Mouse (Mus musculus) CH12.LX (cell line): ENCODE measurements around the gene Nadk2. TPM values are rescaled to one million over a fixed set of nuclear protein-coding genes. Genes with fewer than 3 reads are reported as not detected.

ENCODE experiments used
- DNase-seq: peaks from one replicate; pipeline ENCODE4 v3.0.0-alpha.2; 2013; ENCODE audit errors: extremely low read depth
- H3K27ac ChIP-seq: 2 replicates; pipeline ENCODE4 v1.5.1; 2012; ENCODE audit warnings: low read depth, mild to moderate bottlenecking, control low read depth, moderate library complexity; ENCODE audit not compliant: insufficient read depth
- H3K27me3 ChIP-seq: replicated peaks from 2 replicates; pipeline ENCODE3; 2012; ENCODE audit warnings: inconsistent platforms
- H3K36me3 ChIP-seq, 2 experiments: replicated peaks in 1 of 2; 2 replicates each; pipeline versions ENCODE3 to v1.6.1; 2012; ENCODE audit warnings: inconsistent platforms in 1 of 2, low read length in 1 of 2, mild to moderate bottlenecking in 1 of 2, mixed read lengths in 1 of 2, moderate library complexity in 1 of 2; ENCODE audit not compliant: control insufficient read depth in 1 of 2, insufficient read depth in 1 of 2
- H3K4me1 ChIP-seq, 2 experiments: 2 replicates each; pipeline ENCODE4 v1.6.1; 2012; ENCODE audit warnings: inconsistent platforms in 1 of 2, moderate library complexity in 1 of 2; ENCODE audit not compliant: insufficient read depth in 2 of 2, control insufficient read depth in 1 of 2
- H3K4me2 ChIP-seq: 2 replicates; pipeline ENCODE4 v1.6.1; 2012; ENCODE audit warnings: low read depth, mild to moderate bottlenecking, control low read depth; ENCODE audit not compliant: poor library complexity, insufficient read depth, severe bottlenecking
- H3K4me3 ChIP-seq, 3 experiments: fragments of 150-350 bp in 1 of 3; sonication (generic) in 1 of 3; replicated peaks in 1 of 3; 2 replicates each; pipeline versions ENCODE3 to v1.5.1; 2011 to 2012; ENCODE audit warnings: low read depth in 2 of 3, low read length in 2 of 3, mild to moderate bottlenecking in 2 of 3, moderate library complexity in 2 of 3, control low read depth in 1 of 3, improper control_type of control experiment in 1 of 3, inconsistent platforms in 1 of 3, mixed read lengths in 1 of 3; ENCODE audit not compliant: poor library complexity in 1 of 3
- H3K79me2 ChIP-seq: replicated peaks from 2 replicates; pipeline ENCODE4 v1.6.1; 2012; ENCODE audit warnings: mild to moderate bottlenecking, moderate library complexity; ENCODE audit not compliant: control insufficient read depth, poor library complexity, insufficient read depth, severe bottlenecking; ENCODE audit errors: extremely low read depth
- H3K9ac ChIP-seq: 2 replicates; pipeline ENCODE4 v1.6.1; 2012; ENCODE audit warnings: low read depth, mild to moderate bottlenecking, control low read depth, moderate library complexity; ENCODE audit not compliant: insufficient read depth
- H3K9me3 ChIP-seq: replicated peaks from 2 replicates; pipeline ENCODE3; 2012; ENCODE audit warnings: low read length, inconsistent platforms, mixed read lengths
- CHD1 ChIP-seq: IDR thresholded peaks from 2 replicates; pipeline ENCODE4 v1.6.1; 2012; ENCODE audit warnings: low read depth, low read length, improper control_type of control experiment, inconsistent platforms
- CHD2 ChIP-seq: IDR thresholded peaks from 2 replicates; pipeline ENCODE4 v1.6.1; 2011; ENCODE audit warnings: low read length, improper control_type of control experiment
- E2F4 ChIP-seq: IDR thresholded peaks from 2 replicates; pipeline ENCODE4 v1.6.1; 2011; ENCODE audit warnings: low read depth, low read length, improper control_type of control experiment; ENCODE audit not compliant: insufficient replicate concordance
- ELF1 ChIP-seq: IDR thresholded peaks from 2 replicates; pipeline ENCODE4 v1.6.1; 2014; ENCODE audit warnings: low read depth, mild to moderate bottlenecking, inconsistent platforms, low read length, improper control_type of control experiment
- EP300 ChIP-seq: IDR thresholded peaks from 2 replicates; pipeline ENCODE4 v1.6.1; 2011; ENCODE audit warnings: low read length, improper control_type of control experiment
- ETS1 ChIP-seq: conservative IDR thresholded peaks from 2 replicates; pipeline ENCODE4 v1.6.1; 2012; ENCODE audit warnings: low read depth, mild to moderate bottlenecking, inconsistent platforms, low read length, improper control_type of control experiment, moderate library complexity
- HCFC1 ChIP-seq: IDR thresholded peaks from 2 replicates; pipeline ENCODE4 v1.6.1; 2012; ENCODE audit warnings: low read depth, mild to moderate bottlenecking, inconsistent platforms, low read length, improper control_type of control experiment
- IRF4 ChIP-seq: IDR thresholded peaks from 2 replicates; pipeline ENCODE4 v1.6.1; 2014; ENCODE audit warnings: low read depth, mild to moderate bottlenecking, inconsistent platforms, low read length, improper control_type of control experiment
- MAFK ChIP-seq: IDR thresholded peaks from 2 replicates; pipeline ENCODE4 v1.6.1; 2011; ENCODE audit warnings: low read length, improper control_type of control experiment; ENCODE audit not compliant: insufficient replicate concordance
- MAZ ChIP-seq: IDR thresholded peaks from 2 replicates; pipeline ENCODE4 v1.6.1; 2012; ENCODE audit warnings: low read depth, mild to moderate bottlenecking, inconsistent platforms, low read length, improper control_type of control experiment, moderate library complexity
- MXI1 ChIP-seq: IDR thresholded peaks from 2 replicates; pipeline ENCODE4 v1.6.1; 2011; ENCODE audit warnings: mild to moderate bottlenecking, low read depth, low read length, improper control_type of control experiment
- MYC ChIP-seq: IDR thresholded peaks from 2 replicates; pipeline ENCODE4 v1.6.1; 2011; ENCODE audit warnings: low read depth, mild to moderate bottlenecking, improper control_type of control experiment, low read length
- NELFE ChIP-seq: IDR thresholded peaks from 2 replicates; pipeline ENCODE4 v1.6.1; 2011; ENCODE audit warnings: low read depth, low read length, improper control_type of control experiment
- POLR2AphosphoS2 ChIP-seq: IDR thresholded peaks from 2 replicates; pipeline ENCODE4 v1.6.1; 2011; ENCODE audit warnings: low read depth, low read length, improper control_type of control experiment
- RCOR1 ChIP-seq: conservative IDR thresholded peaks from 2 replicates; pipeline ENCODE4 v1.6.1; 2012; ENCODE audit warnings: low read depth, mild to moderate bottlenecking, inconsistent platforms, low read length, improper control_type of control experiment
- SIN3A ChIP-seq: IDR thresholded peaks from 2 replicates; pipeline ENCODE4 v1.6.1; 2012; ENCODE audit warnings: low read length, improper control_type of control experiment, inconsistent platforms
- TBP ChIP-seq: conservative IDR thresholded peaks from 2 replicates; pipeline ENCODE4 v1.6.1; 2011; ENCODE audit warnings: low read depth, low read length, improper control_type of control experiment
- TCF12 ChIP-seq: IDR thresholded peaks from 2 replicates; pipeline ENCODE4 v1.6.1; 2014; ENCODE audit warnings: low read depth, mild to moderate bottlenecking, inconsistent platforms, low read length, improper control_type of control experiment
- UBTF ChIP-seq: IDR thresholded peaks from 2 replicates; pipeline ENCODE4 v1.6.1; 2012; ENCODE audit warnings: low read depth, mild to moderate bottlenecking, inconsistent platforms, low read length, improper control_type of control experiment, moderate library complexity
- USF1 ChIP-seq: IDR thresholded peaks from 2 replicates; pipeline ENCODE4 v1.6.1; 2014; ENCODE audit warnings: low read depth, mild to moderate bottlenecking, inconsistent platforms, low read length, improper control_type of control experiment
- USF2 ChIP-seq: conservative IDR thresholded peaks from 2 replicates; pipeline ENCODE4 v1.6.1; 2011; ENCODE audit warnings: low read depth, low read length, improper control_type of control experiment
- ZMIZ1 ChIP-seq: IDR thresholded peaks from 2 replicates; pipeline ENCODE4 v1.6.1; 2012; ENCODE audit warnings: low read depth, mild to moderate bottlenecking, inconsistent platforms, low read length, improper control_type of control experiment
- ZNF384 ChIP-seq: IDR thresholded peaks from 2 replicates; pipeline ENCODE4 v1.6.1; 2012; ENCODE audit warnings: low read depth, low read length, improper control_type of control experiment, inconsistent platforms
- dilution Hi-C: fragments of 300-500 bp; cut with MboI; formaldehyde crosslinking; loops from 2 replicates; pipeline ENCODE4 v1.14.3; 2020; ENCODE audit warnings: low sequenced_read_pairs; ENCODE audit not compliant: extremely low pct_unique_long_range_greater_than_20kb, extremely low pct_ligation_motif_present
- in situ Hi-C: fragments of 300-500 bp; cut with MboI; formaldehyde crosslinking; loops from 3 replicates; pipeline ENCODE4 v1.14.3; 2019; ENCODE audit warnings: low sequenced_read_pairs, low pct_ligation_motif_present, low pct_unique_long_range_greater_than_20kb, mixed read lengths
- polyA plus RNA-seq: library from polyadenylated mRNA; unstranded; fragments of >175 nt; gene quantifications from 2 replicates; pipeline ENCODE4 v1.2.1, GENCODE M21; 2012; ENCODE audit warnings: low read depth; ENCODE audit not compliant: insufficient read length
- total RNA-seq, 2 experiments: library from RNA; depleted of rRNA; stranded (reverse); fragments of 300-350 nt in 1 of 2; fragments of >200 nt in 1 of 2; gene quantifications; 2 replicates each; pipeline ENCODE4 v1.2.3; 2012 to 2014

Gene Nadk2
- total and polyA plus RNA-seq, 3 experiments = 22.6 to 35.1 (median 30.1) TPM

DNA sequence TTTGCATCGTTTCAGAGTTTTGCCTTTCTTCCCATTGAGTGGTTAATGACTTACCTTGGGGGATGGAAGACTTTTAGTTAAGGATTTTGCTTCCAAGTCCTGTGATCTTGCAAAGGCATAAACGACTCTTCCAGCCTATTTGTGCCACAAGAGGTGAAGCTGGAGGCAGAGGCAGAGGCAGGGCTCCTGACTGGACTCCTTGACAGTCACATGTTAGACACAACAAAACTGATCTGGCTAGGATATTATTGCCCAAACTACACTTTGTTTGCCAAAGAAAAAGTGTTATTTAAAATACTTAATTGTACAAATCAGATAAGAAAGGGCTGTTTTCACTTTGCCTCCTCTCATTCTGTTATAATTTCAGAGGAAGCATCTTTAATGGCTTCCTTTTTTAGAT, 3.1 kb downstream of the Nadk2 start:
- Histone ChIP-seq H3K4me3 (no peak overlapping the region), H3K4me1 (peaks cover 0 to 46% of the 10 kb centered on the region in 2 experiments; a peak in 2 of 4 replicates), H3K79me2 (no peaks in the 10 kb centered on the region)
- dilution Hi-C loops = no loop called here
- TF ChIP-seq MYC (no peak), ETS1 (no peak), ZMIZ1 (no peak), EP300 (no peak), USF1 (no peak), USF2 (no peak), UBTF (no peak), TCF12 (no peak), MAZ (no peak), HCFC1 (no peak), CHD2 (no peak), ZNF384 (no peak), MAFK (no peak), CHD1 (no peak)
- TF ChIP-seq, all 38 proteins: peak for 0
- in situ Hi-C loops = no loop called here
- Histone ChIP-seq H3K27ac (no peak overlapping the region), H3K9me3 (no peaks in the 10 kb centered on the region), H3K36me3 (peaks cover 0 to 12% of the 10 kb centered on the region in 2 experiments), H3K9ac (no peak overlapping the region), H3K27me3 (no peaks in the 10 kb centered on the region), H3K4me2 (no peak overlapping the region)
- DNase-seq = no peak

DNA sequence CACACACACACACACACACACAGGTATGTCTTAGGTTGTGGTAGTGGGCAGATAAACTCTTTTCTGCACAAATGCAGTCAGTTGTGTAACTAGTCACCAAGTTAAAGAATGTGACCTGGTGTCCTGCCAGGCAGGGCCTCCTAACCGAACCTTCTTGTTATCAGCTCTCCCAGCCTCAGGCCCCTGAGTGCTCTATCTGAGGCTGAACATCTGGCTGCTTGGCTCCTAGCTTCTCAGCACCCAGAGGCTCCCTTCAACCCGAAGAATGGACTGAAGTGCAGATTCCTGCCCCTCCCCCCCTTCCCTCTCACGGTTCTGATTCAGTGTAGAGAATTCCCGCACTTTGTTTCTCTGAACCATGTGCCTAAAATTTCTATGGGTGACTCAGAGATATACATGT, 3.6 kb downstream of the Nadk2 start:
- DNase-seq = no peak
- dilution Hi-C loops = no loop called here
- H3K27ac ChIP-seq = no peak overlapping the region
- no peaks in the 10 kb centered on the region for H3K27me3 ChIP-seq
- H3K9ac ChIP-seq = no peak overlapping the region
- no peak overlapping the region for H3K4me3 ChIP-seq
- peaks cover 0 to 12% of the 10 kb centered on the region in 2 experiments for H3K36me3 ChIP-seq
- in situ Hi-C loops = no loop called here
- TF ChIP-seq TBP (no peak), E2F4 (no peak), ELF1 (no peak), IRF4 (no peak), RCOR1 (no peak), EP300 (no peak), USF2 (no peak), MAZ (no peak), POLR2AphosphoS2 (no peak), UBTF (no peak), ETS1 (no peak), NELFE (no peak), MXI1 (no peak), MYC (no peak), SIN3A (no peak), ZMIZ1 (no peak)
- no peaks in the 10 kb centered on the region for H3K79me2 ChIP-seq
- no peaks in the 10 kb centered on the region for H3K9me3 ChIP-seq
- no peak overlapping the region for H3K4me2 ChIP-seq
- peaks cover 0 to 48% of the 10 kb centered on the region in 2 experiments; a peak in 2 of 4 replicates for H3K4me1 ChIP-seq
